Mouse (Mus musculus) regulatory T cell (primary cell): ENCODE measurements at regions not wholly inside any gene's neighbourhood (a gene's known extent, or its start where the extent isn't known, plus 50 kb on each side); places are given as distances from the start of the nearest gene placed in this dataset.

Experiments used
- in situ Hi-C: fragments of 300-600 bp; cut with MboI, MseI; formaldehyde crosslinking; loops from one replicate; pipeline ENCODE4 v1.15.1; 2025; ENCODE audit warnings: high pct_unique_total_duplicates

DNA sequence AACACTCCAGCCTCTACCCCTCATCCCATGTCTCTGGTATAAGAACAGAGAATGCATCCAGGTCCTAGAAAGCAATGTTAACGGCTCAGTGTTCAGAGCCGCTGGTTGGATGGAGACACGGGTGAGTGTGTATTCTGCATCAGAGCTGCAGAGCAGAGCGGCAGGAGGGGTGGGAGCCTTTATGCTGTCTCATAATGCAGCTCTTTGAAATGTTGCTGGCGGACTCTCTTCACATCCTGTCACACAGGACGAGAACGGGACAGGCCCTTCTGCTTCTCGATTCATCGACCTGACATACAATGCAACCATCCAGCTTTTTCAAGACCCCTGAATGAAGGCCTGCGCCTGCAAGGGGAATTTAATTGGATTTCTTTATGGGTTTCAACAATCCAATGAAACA lies 507.2 kb downstream of the Ccdc171 start:
- in situ Hi-C loops: no loop called here

DNA sequence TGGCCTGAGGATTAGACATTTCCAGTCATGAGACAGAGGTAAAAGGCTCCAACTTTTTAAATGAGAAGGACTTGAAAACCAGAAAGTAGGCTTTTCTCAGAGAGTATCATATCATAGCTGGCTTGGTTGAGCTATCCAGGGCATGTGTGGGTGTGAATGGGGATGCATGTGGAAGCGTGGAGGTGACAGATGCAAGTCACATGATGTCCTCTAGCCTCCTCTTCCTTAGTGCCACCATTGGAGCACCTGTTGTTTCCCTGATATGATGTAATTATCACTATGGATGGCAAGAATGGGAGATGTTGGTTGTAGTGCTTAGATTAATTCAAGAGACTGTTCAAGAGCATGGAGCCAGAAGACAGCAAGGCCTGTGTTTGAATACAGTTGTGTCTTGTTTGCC lies 510.0 kb downstream of the Ccdc171 start:
- in situ Hi-C loops: no loop called here

DNA sequence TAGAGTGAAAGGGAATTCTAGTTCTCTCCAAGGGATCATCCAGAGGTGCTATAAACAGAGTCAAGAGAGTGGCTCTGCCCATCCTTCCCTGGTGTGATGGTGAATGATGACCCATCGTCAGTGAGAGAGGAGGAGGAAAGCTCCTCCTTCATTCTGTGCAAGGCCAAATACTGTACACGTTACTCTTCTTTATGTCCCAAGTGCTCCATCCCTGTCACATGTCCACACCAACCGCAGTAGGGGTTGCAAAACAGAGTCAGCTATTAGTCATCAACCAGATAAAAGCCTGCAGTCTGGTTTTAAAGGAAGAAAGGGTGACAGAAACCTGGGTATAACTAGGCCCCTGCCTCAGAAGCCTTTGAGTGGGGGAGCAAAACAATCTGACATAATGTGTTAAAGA lies 512.2 kb downstream of the Ccdc171 start:
- in situ Hi-C loops: no loop called here

DNA sequence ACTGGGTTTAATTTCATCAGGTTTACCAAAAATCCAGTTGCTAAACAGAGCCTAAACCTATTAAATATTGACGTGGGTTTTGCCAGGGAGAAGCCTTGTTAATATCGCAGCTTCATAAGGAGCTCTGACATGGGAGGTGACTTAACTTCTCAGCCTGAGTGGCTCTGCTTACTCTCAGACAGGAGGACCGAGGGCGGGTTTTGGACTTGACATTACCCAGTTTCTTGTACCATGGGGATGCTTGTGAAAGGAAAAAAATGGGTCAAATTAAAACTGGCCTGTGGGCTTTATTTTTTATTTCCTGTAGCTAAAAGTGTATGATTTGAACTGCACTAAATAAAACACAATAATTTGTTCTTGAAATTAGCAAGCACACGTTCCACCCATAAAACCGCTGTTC lies 524.9 kb downstream of the Ccdc171 start:
- in situ Hi-C loops: no loop called here

DNA sequence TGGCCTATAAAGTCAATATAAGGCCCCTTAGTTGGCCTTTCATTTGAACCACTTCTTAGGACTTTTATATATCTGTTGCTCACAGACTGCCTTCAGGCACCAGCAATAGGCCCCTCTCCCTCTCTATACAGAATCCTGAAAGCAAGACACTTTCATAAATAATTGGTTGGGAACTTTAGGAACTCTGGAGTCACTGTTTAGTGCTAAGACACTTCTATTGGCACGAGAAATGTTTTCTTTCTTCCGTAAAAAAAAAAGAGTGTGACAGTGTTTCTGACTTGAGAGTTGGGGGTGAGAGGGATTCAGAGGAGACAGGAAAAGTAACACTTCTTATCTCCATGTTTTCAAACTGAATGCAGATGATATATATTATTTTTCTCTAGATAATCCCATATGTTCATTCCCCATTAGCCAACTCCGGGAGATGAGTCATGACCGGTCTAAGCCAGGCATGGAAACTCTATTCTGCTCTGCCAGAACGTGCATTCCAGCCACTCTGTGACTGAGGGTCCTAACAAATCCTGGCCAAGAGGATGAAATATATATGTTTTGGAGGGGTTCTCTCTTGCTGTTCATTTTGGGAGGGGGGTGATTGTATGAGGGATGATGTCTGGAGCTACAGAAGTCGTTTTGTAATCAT lies 531.6 kb downstream of the Ccdc171 start:
- in situ Hi-C loops: no loop called here

DNA sequence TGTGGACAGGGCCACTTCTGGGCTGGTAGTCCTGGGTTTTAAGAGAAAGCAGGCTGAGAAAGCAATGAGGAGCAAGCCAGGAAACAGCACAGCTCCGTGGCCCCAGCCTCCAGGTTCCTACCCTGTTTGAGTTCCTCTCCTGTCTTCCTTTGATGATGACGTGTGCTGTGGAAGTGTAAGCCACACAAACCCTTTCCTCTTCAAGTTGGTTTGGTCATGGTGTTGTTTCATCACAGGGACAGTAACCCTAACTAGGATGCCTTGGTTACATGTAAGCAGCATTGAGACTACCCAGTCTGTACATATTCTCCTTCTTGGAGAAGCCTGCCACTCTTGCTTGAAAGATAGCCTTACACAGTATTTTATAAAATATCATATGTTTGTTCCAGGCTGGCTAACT lies 534.8 kb downstream of the Ccdc171 start:
- in situ Hi-C loops: no loop called here

DNA sequence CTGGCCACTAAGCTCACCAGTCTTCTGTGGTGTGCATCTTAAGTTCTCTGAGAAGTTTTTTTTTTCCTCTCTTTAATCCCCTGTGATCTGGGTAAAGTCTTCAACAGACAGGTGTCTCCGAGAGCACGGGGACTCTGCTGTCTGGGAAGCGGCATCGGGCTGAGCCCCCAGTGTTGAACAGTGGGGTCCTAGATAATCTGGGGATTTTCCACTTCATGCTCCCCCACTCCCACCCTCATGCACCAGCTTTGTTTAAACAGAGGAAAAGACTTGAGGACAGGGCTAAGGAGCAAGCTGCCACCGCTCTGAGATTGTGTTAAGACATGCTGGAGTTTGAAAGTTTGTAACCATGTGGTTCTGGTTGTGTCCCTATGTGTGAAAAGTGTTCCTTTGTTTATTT lies 538.4 kb downstream of the Ccdc171 start:
- in situ Hi-C loops: no loop called here

DNA sequence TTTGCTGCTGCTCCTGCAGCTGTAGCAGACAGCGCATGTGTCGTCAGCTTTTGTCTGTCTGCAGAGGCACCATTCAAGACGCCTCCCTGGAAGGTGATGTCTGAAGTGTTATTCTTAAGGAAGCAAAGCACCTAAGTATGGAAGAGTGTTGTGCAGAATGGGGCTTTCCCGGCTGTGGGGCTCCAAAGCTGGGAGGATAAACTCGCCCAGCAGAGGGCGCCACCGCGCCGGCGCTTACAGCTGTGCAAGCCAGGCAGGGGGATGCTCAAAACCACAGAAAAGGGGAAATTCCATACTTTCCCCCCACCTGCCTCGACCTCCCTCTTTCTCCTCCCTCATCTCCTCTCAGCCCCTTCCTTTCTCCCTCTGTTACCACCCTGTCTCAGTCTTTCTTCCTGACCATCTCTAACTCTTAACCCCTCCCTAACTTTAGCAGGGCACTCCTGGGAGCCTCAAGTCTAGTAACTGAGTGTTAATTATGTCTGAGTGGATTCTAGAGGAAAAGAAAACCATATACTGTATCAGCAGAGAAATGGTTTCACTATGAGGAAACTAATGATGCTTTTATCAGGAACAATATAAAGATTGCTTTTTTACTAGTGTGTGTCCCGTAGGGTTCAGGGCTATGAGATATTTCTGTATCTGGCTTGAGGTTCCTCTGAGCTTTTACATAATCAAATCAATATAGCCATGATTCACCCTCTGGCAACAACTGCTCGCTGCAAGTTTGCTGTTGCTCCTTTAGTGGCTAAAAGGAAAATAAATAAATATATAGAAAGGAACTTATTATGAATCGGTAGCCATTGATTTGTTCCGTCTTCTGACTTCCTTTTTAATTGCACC lies 539.5 kb downstream of the Ccdc171 start:
- in situ Hi-C loops: no loop called here

DNA sequence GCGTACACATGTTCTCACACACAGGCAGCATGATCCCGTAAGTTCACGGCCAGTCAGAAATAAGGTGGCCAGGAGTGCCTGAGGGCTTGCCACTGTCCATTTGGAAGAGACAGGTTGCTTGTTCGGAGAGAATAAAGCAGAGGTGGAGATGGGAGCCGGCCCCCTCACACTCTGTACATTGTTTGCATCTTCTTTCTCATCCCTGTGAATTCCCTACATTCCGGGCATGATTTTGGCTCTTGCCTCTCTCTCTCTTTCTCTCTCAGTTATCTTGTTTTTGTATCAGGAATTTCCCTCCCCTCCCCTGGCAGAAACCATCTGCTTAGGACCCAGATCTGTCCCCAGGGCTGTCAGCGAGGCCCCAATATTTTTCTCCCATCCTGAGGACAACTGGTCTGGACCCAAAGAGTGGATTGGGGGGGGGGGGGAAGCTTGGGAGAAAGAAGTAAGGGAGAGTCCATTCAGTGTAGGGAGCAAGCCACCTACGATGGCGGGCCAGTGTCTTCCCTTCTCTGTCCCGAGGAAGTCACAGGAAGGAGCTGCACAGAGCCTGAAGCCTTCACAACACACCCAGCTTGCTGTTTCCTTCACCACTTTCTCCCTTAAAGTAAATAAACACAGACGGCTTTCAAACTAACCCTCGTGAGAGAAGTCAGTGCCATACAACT lies 540.2 kb downstream of the Ccdc171 start:
- in situ Hi-C loops: no loop called here

DNA sequence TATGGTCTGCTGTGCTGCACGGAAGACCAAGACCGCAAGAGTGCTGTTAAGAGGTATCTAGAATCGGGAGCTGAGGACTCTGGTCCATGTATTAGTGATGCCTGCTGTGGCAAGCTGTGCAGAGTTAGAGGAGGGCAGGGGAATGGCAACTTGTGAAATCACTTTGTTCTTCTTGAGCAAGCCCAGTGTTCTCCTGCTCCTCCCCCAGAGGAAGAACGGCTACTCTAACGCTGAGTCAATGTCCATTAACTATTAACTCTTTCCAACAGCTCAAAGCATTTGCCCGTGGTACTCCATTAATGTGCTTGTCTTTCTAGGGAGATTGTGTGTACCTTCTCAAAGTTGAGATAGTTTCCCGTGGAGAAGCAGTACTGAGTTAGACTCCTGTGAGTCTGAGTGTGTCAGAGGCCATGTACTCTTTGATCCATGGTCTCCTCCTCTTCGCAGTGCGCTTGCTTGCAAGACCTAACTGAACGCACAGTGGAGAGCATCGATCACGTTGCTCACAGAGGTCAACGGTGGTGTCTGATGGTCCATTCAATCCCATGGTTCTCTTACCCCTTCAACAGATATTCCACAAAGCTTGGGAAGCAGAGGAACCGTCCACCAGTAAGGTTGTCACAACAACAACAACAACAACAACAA lies 542.7 kb downstream of the Ccdc171 start:
- in situ Hi-C loops: no loop called here

DNA sequence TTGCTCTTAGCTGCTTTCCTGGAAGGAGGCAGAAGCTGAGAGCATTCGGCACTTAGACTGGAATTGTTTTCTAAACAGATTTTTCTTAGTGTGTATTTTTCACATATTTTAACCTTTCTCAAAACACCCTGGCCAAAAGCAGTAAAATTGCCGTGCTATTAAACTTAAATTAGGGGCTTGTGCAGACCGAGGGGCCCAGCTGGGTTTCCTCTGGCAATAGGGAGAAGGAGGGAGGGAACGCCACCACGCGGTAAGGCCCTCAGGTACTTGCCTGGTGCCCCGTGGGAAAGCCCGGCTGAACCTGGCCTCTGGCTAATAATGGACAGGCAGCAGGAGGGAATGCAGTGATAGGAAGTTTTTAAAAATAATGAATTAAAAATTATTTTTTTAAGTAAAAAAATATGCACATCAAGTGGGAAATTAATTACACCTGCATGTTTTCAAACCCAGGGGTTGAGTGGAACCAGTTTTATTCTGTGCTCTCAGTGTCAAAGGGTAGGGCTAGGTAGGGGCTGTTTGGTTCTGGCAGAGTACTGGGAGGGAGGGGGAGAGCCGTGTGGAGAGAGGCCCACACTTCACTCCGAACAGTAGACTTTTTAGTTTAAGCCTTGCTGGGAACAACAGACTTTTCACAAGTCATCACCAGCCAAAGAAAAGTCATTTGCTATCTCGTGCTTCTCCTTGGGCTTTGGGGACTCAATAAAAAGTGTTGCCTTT lies 543.8 kb downstream of the Ccdc171 start:
- in situ Hi-C loops: no loop called here

DNA sequence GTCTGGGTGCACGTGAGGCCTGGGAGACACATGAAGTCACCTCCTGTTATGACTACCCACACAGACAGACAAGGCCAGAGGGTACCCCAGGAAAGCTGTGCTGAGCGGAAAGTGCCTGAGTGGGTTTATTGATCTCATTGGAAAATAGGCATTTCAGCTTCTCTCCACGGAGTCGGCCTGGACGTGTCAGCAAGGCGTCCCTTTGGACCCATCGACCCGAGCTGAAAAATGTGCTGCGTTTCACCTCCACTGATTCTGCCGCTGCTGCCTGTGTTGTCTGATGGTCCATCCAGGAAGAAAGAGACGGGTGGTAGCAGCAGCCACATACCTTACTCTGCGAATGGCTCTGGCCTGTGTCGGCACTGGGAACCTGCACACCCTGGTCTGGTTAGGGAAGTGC lies 544.3 kb downstream of the Ccdc171 start:
- in situ Hi-C loops: no loop called here

DNA sequence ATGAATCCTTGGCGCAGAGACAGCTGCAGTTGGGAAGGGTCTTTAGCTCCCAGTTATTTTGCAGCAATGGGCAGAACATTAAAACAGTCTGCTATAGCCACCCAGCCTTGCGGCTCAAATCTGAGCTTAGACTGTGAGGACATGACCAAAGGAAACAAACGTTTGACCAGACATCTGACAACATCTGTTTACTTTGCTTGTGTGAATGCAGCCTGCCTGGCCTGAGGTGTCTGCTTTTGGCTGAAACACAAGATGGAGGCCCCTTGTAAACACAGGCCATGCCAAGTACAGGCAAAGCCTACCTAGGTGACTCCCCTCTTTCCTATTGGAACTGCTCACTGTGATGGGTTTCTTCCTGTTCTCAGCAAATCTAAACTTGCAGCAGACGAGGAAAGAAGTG lies 544.7 kb downstream of the Ccdc171 start:
- in situ Hi-C loops: no loop called here

DNA sequence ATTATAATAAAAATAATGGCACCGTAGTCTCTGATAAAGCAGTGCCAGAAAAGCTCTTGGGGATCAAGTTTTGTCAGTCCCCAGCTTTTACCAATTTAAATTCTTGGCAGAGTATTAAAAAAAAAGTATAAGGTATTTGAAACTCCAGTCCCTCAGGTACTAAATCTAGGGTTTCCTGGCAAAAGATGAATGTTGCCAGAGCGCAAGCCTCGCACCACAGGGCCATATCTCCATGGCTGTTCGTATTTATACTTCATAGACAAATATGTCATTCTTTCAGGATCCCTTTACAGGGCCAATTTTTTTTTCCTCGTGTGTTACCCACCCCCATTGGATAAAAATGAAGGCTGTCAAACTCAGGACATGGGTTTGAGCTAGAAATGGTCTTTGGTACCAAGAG lies 546.8 kb downstream of the Ccdc171 start:
- in situ Hi-C loops: no loop called here

DNA sequence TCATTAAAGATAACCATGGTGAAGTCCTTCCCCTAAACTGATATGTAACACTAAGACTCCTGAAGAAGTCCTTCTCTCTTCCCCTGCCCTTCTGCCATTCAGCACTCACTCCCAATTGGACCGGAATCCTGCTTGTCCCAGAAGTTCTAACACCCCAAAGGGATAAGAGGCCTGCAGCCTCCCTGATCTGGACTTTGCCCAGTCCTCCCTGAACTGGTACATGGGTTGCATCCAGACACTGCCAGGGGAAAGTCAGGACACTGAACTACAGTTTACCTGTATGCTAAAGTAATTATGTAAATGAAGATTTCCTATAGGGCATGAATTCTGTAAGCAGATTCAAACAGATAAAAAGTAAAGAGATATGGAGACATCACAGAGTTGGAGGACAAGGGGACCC lies 551.2 kb downstream of the Ccdc171 start:
- in situ Hi-C loops: no loop called here

DNA sequence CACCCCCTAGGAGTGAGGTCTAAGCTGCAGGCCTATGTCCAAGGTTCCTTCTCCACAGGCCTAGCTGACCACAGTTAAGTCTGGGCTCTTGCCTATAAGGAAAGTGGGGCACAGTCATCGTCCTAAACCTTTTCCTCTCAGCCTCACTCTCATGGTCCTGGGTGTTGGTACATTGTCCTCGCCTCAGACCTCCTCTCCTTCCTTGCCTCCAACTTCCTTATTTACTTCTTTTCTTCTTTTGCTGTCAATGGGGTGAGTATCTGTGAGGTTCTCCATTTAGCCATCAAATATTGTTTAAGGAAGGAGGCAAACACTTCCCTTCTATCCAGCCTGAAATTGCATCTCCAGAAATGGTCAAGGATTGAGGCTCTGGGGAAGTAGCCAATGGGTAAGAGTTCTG lies 554.2 kb downstream of the Ccdc171 start:
- in situ Hi-C loops: no loop called here

DNA sequence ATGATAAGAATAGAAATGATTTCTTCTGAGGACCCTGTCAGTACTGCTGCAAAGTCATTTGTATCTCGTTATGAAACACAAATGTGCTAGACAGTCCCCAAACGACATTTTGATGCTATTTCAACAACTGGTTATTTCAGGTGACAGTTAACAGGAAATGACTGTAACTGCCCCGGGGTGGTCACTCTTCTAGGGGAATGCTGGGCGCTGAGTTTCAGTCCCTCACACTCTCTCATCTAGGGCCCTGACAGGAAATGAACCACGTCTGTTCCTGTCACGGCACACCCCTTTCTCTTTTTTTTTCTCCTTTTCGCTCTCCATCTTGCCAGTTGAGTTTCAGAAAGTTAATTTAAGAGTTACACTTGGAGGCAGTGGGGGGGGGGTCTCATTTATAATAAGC lies 556.2 kb downstream of the Ccdc171 start:
- in situ Hi-C loops: no loop called here

DNA sequence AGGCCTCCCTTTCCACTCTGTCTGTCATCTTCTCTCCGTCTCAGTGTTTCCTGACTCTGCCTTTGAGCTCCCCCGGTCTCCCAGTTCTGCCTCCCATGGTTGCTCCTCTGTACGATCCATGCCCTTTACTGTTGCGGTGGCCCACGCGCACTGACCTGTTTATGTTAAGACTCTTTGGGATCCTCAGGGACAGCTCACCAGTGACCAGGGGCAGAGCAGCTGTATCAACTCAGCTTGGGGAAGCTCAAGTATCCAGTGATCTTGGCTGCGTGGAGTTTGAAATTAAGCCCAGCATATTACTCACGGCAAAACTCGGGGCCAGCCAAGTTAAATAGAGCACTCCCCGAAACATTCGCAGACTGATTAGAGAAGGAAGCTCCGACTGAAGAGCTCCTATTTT lies 562.8 kb downstream of the Ccdc171 start:
- in situ Hi-C loops: no loop called here

DNA sequence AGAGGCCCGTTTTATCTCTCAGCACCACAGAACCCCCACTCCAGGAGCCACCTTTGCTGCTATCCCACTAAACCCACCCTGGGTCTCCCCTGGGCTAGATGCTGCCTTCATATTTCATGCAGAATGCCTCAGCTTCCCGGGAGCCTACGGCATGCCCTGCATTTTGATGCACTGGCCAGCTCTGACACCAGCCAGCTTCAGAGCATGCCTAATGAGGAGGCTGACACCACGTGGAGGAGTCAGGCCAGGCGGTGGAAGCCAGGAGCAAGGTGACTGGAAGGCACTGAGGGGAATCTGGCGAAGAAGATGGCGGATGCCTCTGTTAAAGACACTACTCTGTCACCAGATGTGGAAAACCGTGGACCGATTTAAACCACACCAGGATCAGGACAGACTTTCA lies 567.2 kb downstream of the Ccdc171 start:
- in situ Hi-C loops: no loop called here

DNA sequence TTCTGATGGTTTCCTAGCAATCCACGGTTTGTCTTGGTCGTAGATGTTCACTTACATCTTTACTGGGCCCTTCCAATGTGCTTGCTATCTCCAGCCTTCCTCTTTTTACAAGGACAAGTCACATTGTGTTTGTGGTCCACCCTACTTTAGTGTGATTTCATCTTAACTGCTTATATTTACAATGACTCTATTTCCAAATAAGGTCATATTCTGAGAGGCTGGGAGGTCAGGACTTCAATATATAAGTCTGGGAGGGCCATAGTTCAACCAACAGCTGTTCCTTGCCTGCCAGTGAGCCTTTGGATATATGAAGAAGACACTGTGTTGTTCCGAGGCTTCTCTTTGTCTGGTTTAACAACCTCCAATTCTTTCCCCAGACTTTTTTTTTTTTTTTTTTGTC lies 569.9 kb downstream of the Ccdc171 start:
- in situ Hi-C loops: no loop called here

DNA sequence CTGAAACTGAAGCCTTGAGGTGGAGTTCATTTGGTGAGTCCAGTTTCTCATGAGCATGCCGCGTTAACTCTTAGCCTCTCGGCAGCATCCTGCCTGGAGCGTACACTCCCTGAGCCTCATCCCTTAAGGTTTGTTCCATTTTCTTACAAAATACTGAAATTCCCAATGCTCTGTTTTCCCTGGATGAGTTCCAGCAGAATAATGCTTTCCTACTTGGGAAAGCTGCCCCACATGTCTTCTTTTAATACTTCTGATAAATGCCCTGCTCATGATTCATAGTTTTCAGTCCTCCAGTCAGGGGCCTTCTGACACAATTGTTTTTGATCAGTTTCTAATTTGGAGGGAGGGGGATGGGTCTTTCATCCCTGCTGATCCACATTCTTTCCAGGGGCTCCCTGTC lies 570.7 kb downstream of the Ccdc171 start:
- in situ Hi-C loops: no loop called here

DNA sequence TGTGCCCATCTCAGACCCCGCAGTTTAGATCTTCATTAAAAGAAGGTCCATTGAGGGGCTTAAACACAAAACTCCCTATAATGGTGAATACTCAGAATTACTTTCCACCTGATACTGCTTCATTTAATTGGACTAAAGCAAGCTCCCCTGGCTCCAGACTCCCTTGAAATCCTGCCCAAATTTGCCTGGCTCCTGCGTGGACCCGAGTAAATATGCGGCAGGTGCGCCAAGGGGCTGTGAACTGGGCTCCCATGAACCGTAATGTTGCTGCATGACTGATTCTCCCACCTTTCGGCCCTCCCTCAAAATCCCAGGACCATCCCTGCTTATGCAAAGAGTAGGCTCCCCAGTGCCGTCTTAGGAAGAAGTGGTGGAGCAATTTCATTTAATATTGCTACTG lies 573.7 kb downstream of the Ccdc171 start:
- in situ Hi-C loops: no loop called here
